Mouse (Mus musculus) Patski (cell line): ENCODE results near the gene Dapk1. TPM values are rescaled to one million over a fixed set of nuclear protein-coding genes. Genes with fewer than 3 reads are reported as not detected.

Experiments used
- ATAC-seq: fragments of 100-300 bp; one replicate; pipeline ENCODE4 v1.8.0; 2021
- CTCF ChIA-PET: fragments of 350-600 bp; sonication (Branson Sonifier 250); formaldehyde crosslinking; loops from one replicate; lab custom pipeline; 2022; ENCODE audit warnings: inconsistent platforms; lab: Charles Lee
- POLR2A ChIA-PET: fragments of 350-600 bp; sonication (Branson Sonifier 250); formaldehyde crosslinking; loops from one replicate; lab custom pipeline; 2022; ENCODE audit warnings: antibody characterized with exemption, inconsistent platforms; lab: Charles Lee
- DNase-seq: peaks from one replicate; pipeline ENCODE4 v3.0.0-alpha.2; 2011; ENCODE audit warnings: low read depth, low spot score
- H3K27me3 ChIP-seq: fragments of 371-371 bp; one replicate; pipeline ENCODE4 v1.5.1; 2021
- CTCF ChIP-seq: fragments of 100-300 bp; IDR thresholded peaks from one replicate; pipeline ENCODE4 v1.5.1; 2021
- in situ Hi-C: fragments of 300-500 bp; cut with MboI; formaldehyde crosslinking; loops from 3 replicates; pipeline ENCODE4 v1.11.1; 2018; ENCODE audit warnings: low pct_unique_long_range_greater_than_20kb, mixed read lengths
- polyA plus RNA-seq: library from polyadenylated mRNA; unstranded; gene quantifications from one replicate; pipeline ENCODE4 v1.2.3, GENCODE M21; 2021

The Dapk1 gene
- polyA plus RNA-seq, 1 experiment from 2014 or later: 38.8 TPM

DNA sequence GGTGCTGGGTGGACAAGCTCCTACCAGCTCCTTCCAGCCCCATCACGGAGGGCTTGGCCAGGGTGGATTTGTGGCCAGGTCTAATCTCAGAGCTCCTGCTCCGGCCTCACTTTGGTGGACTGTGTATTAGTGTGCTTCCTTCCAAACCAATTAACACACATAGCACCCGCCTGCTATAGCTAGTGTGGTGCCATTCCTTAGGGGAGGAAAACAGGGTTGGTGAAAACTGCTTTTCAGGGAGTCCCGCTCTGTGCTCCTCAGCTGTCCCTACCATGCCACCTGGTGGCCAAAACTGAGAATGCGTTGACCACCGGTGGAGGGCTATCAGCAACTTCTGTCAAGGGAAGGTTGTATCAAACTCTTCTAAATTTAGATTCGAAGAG is 142.3 kb downstream of the Dapk1 start:
- CTCF ChIA-PET: interaction anchor here (0.9 to 6.7 kb wide), 5 partner anchors 40 to 264 kb away, joined by 3 to 111 read pairs (median 3); partner anchors contain the start of gene Dapk1
- DNase-seq: no peak
- no peaks in the 10 kb centered on the region for H3K27me3 ChIP-seq
- POLR2A ChIA-PET: interaction anchor here (1.2 kb wide), 1 partner anchor 267 kb away, joined by 3 read pairs; no protein-coding TSS in a partner anchor
- ATAC-seq: peak; percentile 88
- in situ Hi-C loops: loop anchor here (25.0 kb wide), 1 partner anchor 557 kb away; the partner anchor contains the start of gene Gas1
- TF ChIP-seq CTCF: peak; percentile 90

GRCm38 (mm10) chr13:60744736-60745135 is 143.0 kb downstream of the Dapk1 start:
- in situ Hi-C loops: loop anchor here (5.0 to 25.0 kb wide), 3 partner anchors 267 to 902 kb away; partner anchors contain the start of gene Gas1
- ATAC-seq (no peak), DNase-seq (no peak)
- no peaks in the 10 kb centered on the region for H3K27me3 ChIP-seq
- CTCF ChIA-PET: interaction anchor here (1.0 to 6.7 kb wide), 5 partner anchors 12 to 264 kb away, joined by 3 to 111 read pairs (median 50); partner anchors contain the start of gene Dapk1
- no peak for TF ChIP-seq CTCF
- POLR2A ChIA-PET: no interaction called here

DNA sequence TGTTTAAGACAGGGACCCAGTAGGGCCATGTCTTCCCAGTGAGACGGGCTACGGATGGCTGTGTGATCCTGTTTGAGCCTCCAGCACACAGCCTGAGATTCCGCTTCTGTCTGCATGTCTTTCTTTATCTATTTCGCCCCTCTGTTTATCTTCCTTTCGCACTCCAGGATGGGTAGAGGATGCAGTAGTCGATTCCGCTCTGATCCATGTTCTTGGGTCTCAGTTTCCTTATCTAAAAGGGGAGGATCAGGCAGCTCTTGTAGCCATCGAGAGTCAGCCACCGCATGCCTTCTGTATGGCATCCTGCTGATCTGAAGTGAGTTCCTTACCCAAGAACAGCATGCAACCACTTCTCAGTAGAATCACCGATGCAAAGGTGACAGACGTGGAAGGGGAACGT is 143.6 kb downstream of the Dapk1 start:
- ChIA-PET POLR2A (no interaction called here), CTCF (interaction anchor here (1.2 to 6.7 kb wide), 12 partner anchors 9 to 880 kb away, joined by 3 to 111 read pairs (median 4); partner anchors contain the start of gene Dapk1)
- DNase-seq (no peak), ATAC-seq (no peak)
- in situ Hi-C loops: loop anchor here (5.0 to 25.0 kb wide), 3 partner anchors 268 to 903 kb away; partner anchors contain the start of gene Gas1
- no peak for TF ChIP-seq CTCF
- no peaks in the 10 kb centered on the region for H3K27me3 ChIP-seq

DNA sequence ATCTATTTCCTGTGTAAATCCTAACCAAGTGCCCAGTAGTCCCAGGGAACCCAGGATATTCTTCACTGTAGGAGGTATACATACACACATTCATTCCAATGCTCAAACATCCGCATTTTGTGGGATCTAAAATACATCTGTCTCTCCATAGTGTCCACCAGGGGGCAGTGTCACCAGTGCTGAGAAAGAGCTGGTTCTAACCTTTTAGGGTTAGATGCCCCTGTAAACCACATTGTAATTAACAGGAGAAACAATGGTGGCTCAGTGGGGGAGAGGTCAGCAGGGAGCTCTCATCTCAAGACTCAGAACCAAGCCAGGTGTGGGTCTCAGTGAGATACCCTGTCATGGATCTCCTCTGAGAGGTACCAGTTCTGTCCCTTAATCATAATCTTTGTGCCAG is 144.5 kb downstream of the Dapk1 start:
- ATAC-seq (no peak), DNase-seq (no peak)
- in situ Hi-C loops: loop anchor here (5.0 to 25.0 kb wide), 3 partner anchors 269 to 904 kb away; partner anchors contain the start of gene Gas1
- POLR2A ChIA-PET: no interaction called here
- peak; percentile 74 for TF ChIP-seq CTCF
- CTCF ChIA-PET: interaction anchor here (0.6 to 6.7 kb wide), 27 partner anchors 10 to 976 kb away, joined by 3 to 111 read pairs (median 4); partner anchors contain the start of gene Dapk1
- H3K27me3 ChIP-seq: no peaks in the 10 kb centered on the region

DNA sequence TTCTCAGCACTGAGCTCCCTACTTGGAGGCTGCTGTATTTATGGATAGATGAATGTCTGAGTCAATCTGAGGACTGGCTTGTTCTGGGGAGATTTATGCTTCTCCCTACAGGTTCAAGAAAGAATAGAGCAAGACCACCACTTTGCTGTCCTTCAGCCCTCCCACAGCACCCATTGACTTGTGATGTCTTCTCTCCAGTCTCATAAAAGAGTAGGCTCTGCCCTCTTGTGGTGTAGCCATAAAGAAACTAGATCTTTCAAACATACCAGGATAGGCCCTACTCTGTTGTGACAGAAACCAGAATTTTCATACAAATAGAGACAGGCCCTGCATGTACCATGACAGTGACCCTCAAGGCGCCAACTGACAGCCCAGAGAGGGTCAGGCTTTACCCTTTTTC is 145.5 kb downstream of the Dapk1 start:
- ATAC-seq (no peak), DNase-seq (no peak)
- ChIA-PET POLR2A (no interaction called here), CTCF (interaction anchor here (1.0 to 6.7 kb wide), 16 partner anchors 8 to 977 kb away, joined by 3 to 111 read pairs (median 4); partner anchors contain the start of gene Dapk1)
- no peaks in the 10 kb centered on the region for H3K27me3 ChIP-seq
- in situ Hi-C loops: loop anchor here (5.0 to 25.0 kb wide), 3 partner anchors 270 to 905 kb away; partner anchors contain the start of gene Gas1
- TF ChIP-seq CTCF: no peak

- H3K27me3 ChIP-seq: no peaks in the 10 kb centered on the region
- CTCF ChIA-PET: interaction anchor here (0.9 to 6.7 kb wide), 7 partner anchors 8 to 268 kb away, joined by 3 to 111 read pairs (median 5); no protein-coding TSS in a partner anchor
- DNase-seq (no peak), ATAC-seq (no peak)
- no peak for TF ChIP-seq CTCF
- in situ Hi-C loops: loop anchor here (5.0 to 25.0 kb wide), 3 partner anchors 271 to 906 kb away; partner anchors contain the start of gene Gas1
- POLR2A ChIA-PET: no interaction called here
Observed at GRCm38 (mm10) chr13:60748556-60748955, 146.8 kb downstream of the Dapk1 start.

- no peak for DNase-seq
- H3K27me3 ChIP-seq: no peaks in the 10 kb centered on the region
- no peak for TF ChIP-seq CTCF
- no peak for ATAC-seq
- POLR2A ChIA-PET: no interaction called here
- CTCF ChIA-PET: interaction anchor here (6.3 kb wide), 1 partner anchor 6 kb away, joined by 50 read pairs; no protein-coding TSS in a partner anchor
- in situ Hi-C loops: loop anchor here (25.0 kb wide), 1 partner anchor 1236 kb away; no protein-coding TSS in a partner anchor
Observed at GRCm38 (mm10) chr13:60750930-60751329, 149.2 kb downstream of the Dapk1 start.

GRCm38 (mm10) chr13:60753216-60753615 is 151.5 kb downstream of the Dapk1 start:
- ChIA-PET POLR2A (no interaction called here), CTCF (interaction anchor here (1.2 kb wide), 1 partner anchor 490 kb away, joined by 3 read pairs; no protein-coding TSS in a partner anchor)
- H3K27me3 ChIP-seq: no peaks in the 10 kb centered on the region
- no peak for ATAC-seq
- TF ChIP-seq CTCF: no peak
- in situ Hi-C loops: loop anchor here (25.0 kb wide), 1 partner anchor 1234 kb away; no protein-coding TSS in a partner anchor
- DNase-seq: no peak

DNA sequence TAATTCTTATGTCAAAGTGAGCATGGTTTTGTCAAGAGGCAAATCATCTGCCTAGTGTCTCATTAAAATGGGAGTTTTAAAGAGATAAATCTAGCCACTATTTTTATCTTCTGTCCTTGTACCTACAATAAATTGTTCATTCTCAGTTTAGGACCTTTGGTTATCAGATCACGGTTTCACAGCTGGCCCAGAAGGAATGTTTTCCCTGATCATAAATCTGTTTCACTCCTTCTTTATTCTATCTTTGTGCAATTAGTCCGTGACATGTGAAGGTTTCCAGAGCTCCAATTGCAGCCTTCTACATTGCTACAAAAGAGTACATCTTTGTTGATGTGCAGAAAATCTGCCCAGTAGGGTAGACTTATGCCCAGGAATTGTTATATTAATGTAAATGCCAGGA is 153.5 kb downstream of the Dapk1 start:
- POLR2A ChIA-PET: interaction anchor here (0.5 kb wide), 1 partner anchor 12 kb away, joined by 3 read pairs; no protein-coding TSS in a partner anchor
- ATAC-seq (no peak), DNase-seq (no peak)
- CTCF ChIA-PET: interaction anchor here (1.0 to 5.0 kb wide), 2 partner anchors 8 to 65 kb away, joined by 4 to 50 read pairs; no protein-coding TSS in a partner anchor
- no peak for TF ChIP-seq CTCF
- in situ Hi-C loops: loop anchor here (25.0 kb wide), 1 partner anchor 1232 kb away; no protein-coding TSS in a partner anchor
- H3K27me3 ChIP-seq: no peaks in the 10 kb centered on the region

- POLR2A ChIA-PET: no interaction called here
Observed at GRCm38 (mm10) chr13:60757292-60757691, 155.5 kb downstream of the Dapk1 start.

More at GRCm38 (mm10) chr13:60757292-60757691, 155.5 kb downstream of the Dapk1 start:
- no peaks in the 10 kb centered on the region for H3K27me3 ChIP-seq
- in situ Hi-C loops: loop anchor here (25.0 kb wide), 1 partner anchor 1230 kb away; no protein-coding TSS in a partner anchor
- DNase-seq (no peak), ATAC-seq (no peak)
- CTCF ChIA-PET: interaction anchor here (2.5 to 5.0 kb wide), 2 partner anchors 10 to 63 kb away, joined by 14 to 50 read pairs; no protein-coding TSS in a partner anchor
- TF ChIP-seq CTCF: no peak
